Mouse (Mus musculus) adrenal gland, adult 2 months (tissue): ENCODE results near the gene Nfia. TPM values are rescaled to one million over a fixed set of nuclear protein-coding genes. Genes with fewer than 3 reads are reported as not detected.

Experiments used
- DNase-seq: peaks from one replicate; pipeline ENCODE4 v3.0.0; 2021
- polyA plus RNA-seq: library from polyadenylated mRNA; depleted of rRNA; stranded (reverse); fragments of >200 nt; gene quantifications from 2 replicates; pipeline ENCODE4 v1.2.3, GENCODE M21; 2012
- total RNA-seq, 2 experiments: library from RNA; stranded (reverse); gene quantifications; 2 replicates each; pipeline ENCODE4 v1.2.3; 2021

Gene Nfia
- total and polyA plus RNA-seq, 3 experiments: 83.3 to 174 (median 132) TPM

GRCm38 (mm10) chr4:97766100-97766499 lies 6.4 kb upstream of the Nfia start:
- no peak for DNase-seq

- DNase-seq: no peak
These were observed 5.5 kb upstream of the Nfia start for GRCm38 (mm10) chr4:97767025-97767424.

GRCm38 (mm10) chr4:97767516-97767915 lies 5.0 kb upstream of the Nfia start:
- no peak for DNase-seq

GRCm38 (mm10) chr4:97769861-97770260 lies 2.7 kb upstream of the Nfia start:
- DNase-seq: no peak

- DNase-seq: no peak
These were observed 1.1 kb upstream of the Nfia start for GRCm38 (mm10) chr4:97771426-97771825.

- DNase-seq: peak; percentile 100
These were observed 450 bp upstream of the Nfia start for GRCm38 (mm10) chr4:97772084-97772484.

GRCm38 (mm10) chr4:97773110-97773593 lies 618 bp downstream of the Nfia start:
- DNase-seq: peak; percentile 96

- no peak for DNase-seq
These were observed 1.3 kb downstream of the Nfia start for GRCm38 (mm10) chr4:97773791-97774190.

GRCm38 (mm10) chr4:97774446-97774950 lies 2.0 kb downstream of the Nfia start:
- no peak for DNase-seq

- DNase-seq: peak; percentile 91
These were observed 2.5 kb downstream of the Nfia start for GRCm38 (mm10) chr4:97775059-97775458.

GRCm38 (mm10) chr4:97775494-97776265 lies 3.1 kb downstream of the Nfia start:
- no peak for DNase-seq

- DNase-seq: peak; percentile 62
These were observed 4.0 kb downstream of the Nfia start for GRCm38 (mm10) chr4:97776388-97777080.

- DNase-seq: peak; percentile 78
These were observed 4.7 kb downstream of the Nfia start for GRCm38 (mm10) chr4:97777081-97777705.

- DNase-seq: peak; percentile 80
These were observed 5.2 kb downstream of the Nfia start, which contains the start of gene E130114P18Rik for GRCm38 (mm10) chr4:97777706-97778176. TSS of gene E130114P18Rik (minus strand) at chr4:97778078.

GRCm38 (mm10) chr4:97778211-97779002 lies 5.9 kb downstream of the Nfia start:
- peak; percentile 70 for DNase-seq

GRCm38 (mm10) chr4:97779003-97779930 lies 6.7 kb downstream of the Nfia start:
- DNase-seq: peak; percentile 47

GRCm38 (mm10) chr4:97780024-97780423 lies 7.5 kb downstream of the Nfia start:
- peak; percentile 76 for DNase-seq

- DNase-seq: no peak
These were observed 8.3 kb downstream of the Nfia start for GRCm38 (mm10) chr4:97780666-97781435.

- DNase-seq: no peak
These were observed 9.5 kb downstream of the Nfia start for GRCm38 (mm10) chr4:97782069-97782468.
